16 mouse cellular contexts compared by ENCODE assay signal in genomic region chr15:18065515-18065914, GRCm38 (mm10).
"Had no signal": no experiment of that assay in that cellular context is flagged by ENCODE, and none has a peak within 500 bp of the region (broad histone marks: within the 10 kb centered on the region; RNA-seq: fewer than 3 reads in every experiment).

No protein-coding gene starts in this region.

- H3K4me2 ChIP-seq: limb, embryonic 13.5 days; midbrain, embryonic 12.5 days; neural tube, embryonic 13.5 days had no signal

- H3K4me1 ChIP-seq: limb, embryonic 13.5 days; midbrain, embryonic 12.5 days; neural tube, embryonic 13.5 days had no signal

- H3K36me3 ChIP-seq: limb, embryonic 13.5 days; midbrain, embryonic 12.5 days; neural tube, embryonic 13.5 days had no signal

- H3K27ac ChIP-seq: kidney, postnatal 0 days; limb, embryonic 13.5 days; liver, embryonic 14.5 days; midbrain, embryonic 12.5 days; neural tube, embryonic 13.5 days; stomach, postnatal 0 days had no signal

- H3K9me3 ChIP-seq: limb, embryonic 13.5 days; midbrain, embryonic 12.5 days; neural tube, embryonic 13.5 days had no signal

- H3K9ac ChIP-seq: limb, embryonic 13.5 days; liver, embryonic 14.5 days; midbrain, embryonic 12.5 days; neural tube, embryonic 13.5 days had no signal

- H3K4me3 ChIP-seq: limb, embryonic 13.5 days; midbrain, embryonic 12.5 days; neural tube, embryonic 13.5 days had no signal

- DNase-seq: kidney, adult 11 months; kidney, adult 9 months; kidney, postnatal 36 days; layer of hippocampus, adult 9-11 months; layer of hippocampus, postnatal 36 days; lung, adult 18-20 months; right cerebral cortex, postnatal 25 days; thymus, adult 18-20 months; thymus, postnatal 14 days had no signal

- H3K27me3 ChIP-seq: limb, embryonic 13.5 days; midbrain, embryonic 12.5 days; neural tube, embryonic 13.5 days had no signal

- ATAC-seq: midbrain, embryonic 16.5 days had no signal
